Mouse (Mus musculus) spleen, adult 2 months (tissue): ENCODE measurements around the gene Ehbp1. TPM values are rescaled to one million over a fixed set of nuclear protein-coding genes. Genes with fewer than 3 reads are reported as not detected.

Experiments used
- DNase-seq, 2 experiments: peaks; one replicate each; pipeline versions ENCODE4 v3.0.0 to v3.0.0-alpha.2; 2012 to 2021; ENCODE audit warnings: low spot score in 2 of 2, low read depth in 1 of 2
- H3K27ac ChIP-seq: fragments of 200-500 bp; 2 replicates; pipeline ENCODE4 v1.5.1; 2012; ENCODE audit warnings: low read length, inconsistent platforms; ENCODE audit not compliant: insufficient read depth
- H3K27me3 ChIP-seq: fragments of 200-500 bp; 2 replicates; pipeline ENCODE4 v1.6.1; 2012; ENCODE audit warnings: mild to moderate bottlenecking, moderate library complexity, low read length, inconsistent platforms; ENCODE audit not compliant: control insufficient read depth, insufficient read depth
- H3K36me3 ChIP-seq: fragments of 200-500 bp; 2 replicates; pipeline ENCODE4 v1.6.1; 2012; ENCODE audit warnings: mild to moderate bottlenecking, low read length, inconsistent platforms; ENCODE audit not compliant: control insufficient read depth, insufficient read depth
- H3K4me1 ChIP-seq: fragments of 200-500 bp; 2 replicates; pipeline ENCODE4 v1.6.1; 2011; ENCODE audit warnings: inconsistent platforms; ENCODE audit not compliant: control insufficient read depth, insufficient read depth, insufficient read length
- H3K4me3 ChIP-seq: fragments of 200-500 bp; 2 replicates; pipeline ENCODE4 v1.5.1; 2011; ENCODE audit warnings: mild to moderate bottlenecking, inconsistent platforms; ENCODE audit not compliant: insufficient read depth, insufficient read length; ENCODE audit errors: extremely low read depth
- CTCF ChIP-seq: fragments of 200-500 bp; IDR thresholded peaks from 2 replicates; pipeline ENCODE4 v1.5.1; 2011; ENCODE audit warnings: mild to moderate bottlenecking, inconsistent platforms; ENCODE audit not compliant: insufficient read depth, insufficient read length, insufficient replicate concordance; ENCODE audit errors: extremely low read depth
- POLR2A ChIP-seq: fragments of 200-500 bp; IDR thresholded peaks from 2 replicates; pipeline ENCODE4 v1.6.1; 2011; ENCODE audit warnings: low read depth, low read length, inconsistent platforms
- WGBS: fragments of 180-500 bp; shearing (Covaris S2); methylation state at CpG from one replicate; pipeline ENCODE4 v1.1.7; 2018; 5-methylcytosine and 5-hydroxymethylcytosine counted together
- polyA plus RNA-seq: library from polyadenylated mRNA; depleted of rRNA; stranded (reverse); fragments of >200 nt; gene quantifications from 2 replicates; pipeline ENCODE4 v1.2.3, GENCODE M21; 2012

The Ehbp1 gene
- polyA plus RNA-seq, 1 experiment = 0.36 TPM

GRCm38 (mm10) chr11:22156182-22156581 lies 185.9 kb downstream of the Ehbp1 start:
- DNase-seq = no peak
- Histone ChIP-seq H3K4me1 (no peaks in the 10 kb centered on the region), H3K27ac (no peak overlapping the region), H3K27me3 (no peaks in the 10 kb centered on the region), H3K36me3 (no peaks in the 10 kb centered on the region), H3K4me3 (no peak overlapping the region)
- TF ChIP-seq CTCF = no peak
- no peak for TF ChIP-seq POLR2A
- 91% methylated on average over 2 of the region's 2 CpGs for WGBS

- no peaks in the 10 kb centered on the region for H3K27me3 ChIP-seq
- no peaks in the 10 kb centered on the region for H3K4me1 ChIP-seq
- H3K36me3 ChIP-seq = no peaks in the 10 kb centered on the region
- no peak for DNase-seq
- no peak overlapping the region for H3K27ac ChIP-seq
- 89% methylated on average over 3 of the region's 3 CpGs for WGBS
- TF ChIP-seq POLR2A (no peak), CTCF (no peak)
- H3K4me3 ChIP-seq = no peak overlapping the region
Observed at GRCm38 (mm10) chr11:22155366-22156095, 186.6 kb downstream of the Ehbp1 start.

- 91% methylated on average over 9 of the region's 9 CpGs for WGBS
- Histone ChIP-seq H3K27ac (no peak overlapping the region), H3K4me1 (no peaks in the 10 kb centered on the region), H3K4me3 (no peak overlapping the region), H3K36me3 (no peaks in the 10 kb centered on the region), H3K27me3 (no peaks in the 10 kb centered on the region)
- TF ChIP-seq POLR2A (no peak), CTCF (no peak)
- no peak for DNase-seq
Observed at GRCm38 (mm10) chr11:22154501-22155294, 187.4 kb downstream of the Ehbp1 start.

GRCm38 (mm10) chr11:22140737-22141136 lies 201.4 kb downstream of the Ehbp1 start:
- 85% methylated on average over 2 of the region's 2 CpGs for WGBS
- H3K27ac ChIP-seq = no peak overlapping the region
- TF ChIP-seq POLR2A (no peak), CTCF (no peak)
- H3K36me3 ChIP-seq = no peaks in the 10 kb centered on the region
- no peaks in the 10 kb centered on the region for H3K27me3 ChIP-seq
- H3K4me1 ChIP-seq = no peaks in the 10 kb centered on the region
- H3K4me3 ChIP-seq = no peak overlapping the region
- DNase-seq = no peak

GRCm38 (mm10) chr11:22138466-22138865 lies 203.6 kb downstream of the Ehbp1 start:
- Histone ChIP-seq H3K4me3 (no peak overlapping the region), H3K4me1 (no peaks in the 10 kb centered on the region), H3K27ac (no peak overlapping the region), H3K27me3 (no peaks in the 10 kb centered on the region), H3K36me3 (no peaks in the 10 kb centered on the region)
- no peak for DNase-seq
- TF ChIP-seq POLR2A (no peak), CTCF (no peak)

GRCm38 (mm10) chr11:22125188-22125587 lies 216.9 kb downstream of the Ehbp1 start:
- Histone ChIP-seq H3K36me3 (no peaks in the 10 kb centered on the region), H3K27me3 (no peaks in the 10 kb centered on the region), H3K27ac (no peak overlapping the region), H3K4me3 (no peak overlapping the region), H3K4me1 (no peaks in the 10 kb centered on the region)
- TF ChIP-seq POLR2A (no peak), CTCF (no peak)
- DNase-seq = no peak
- 98% methylated on average over 2 of the region's 2 CpGs for WGBS

GRCm38 (mm10) chr11:22118853-22119252 lies 223.2 kb downstream of the Ehbp1 start:
- no peak for TF ChIP-seq POLR2A
- DNase-seq = no peak
- WGBS = 86% methylated on average over 3 of the region's 3 CpGs
- Histone ChIP-seq H3K4me3 (no peak overlapping the region), H3K4me1 (no peaks in the 10 kb centered on the region), H3K27me3 (no peaks in the 10 kb centered on the region), H3K27ac (no peak overlapping the region), H3K36me3 (no peaks in the 10 kb centered on the region)
